Mouse (Mus musculus) neural tube, embryonic 15.5 days (tissue): Measurements from ENCODE around the gene Msl2. TPM values are rescaled to one million over a fixed set of nuclear protein-coding genes. Genes with fewer than 3 reads are reported as not detected.

Experiments
- ATAC-seq: fragments of 200-750 bp; cut with Nextera tagmentation; 2 replicates; pipeline ENCODE4 v1.8.0; 2017; ENCODE audit warnings: mild to moderate bottlenecking, moderate TSS enrichment, moderate library complexity; ENCODE audit not compliant: low FRiP score
- H3K27ac ChIP-seq: fragments of 300-500 bp; sonication (generic); replicated peaks from 2 replicates; pipeline ENCODE4 v1.5.1; 2015; ENCODE audit warnings: mild to moderate bottlenecking, inconsistent platforms
- H3K27me3 ChIP-seq: fragments of 300-500 bp; sonication (generic); replicated peaks from 2 replicates; pipeline ENCODE4 v1.6.1; 2015; ENCODE audit warnings: inconsistent platforms
- H3K36me3 ChIP-seq: fragments of 300-500 bp; sonication (generic); 2 replicates; pipeline ENCODE4 v1.6.1; 2015; ENCODE audit warnings: inconsistent platforms
- H3K4me1 ChIP-seq: fragments of 300-500 bp; sonication (generic); 2 replicates; pipeline ENCODE4 v1.6.1; 2015; ENCODE audit warnings: inconsistent platforms
- H3K4me2 ChIP-seq: fragments of 300-500 bp; sonication (generic); 2 replicates; pipeline ENCODE4 v1.6.1; 2015; ENCODE audit warnings: inconsistent platforms, mild to moderate bottlenecking, moderate library complexity
- H3K4me3 ChIP-seq: fragments of 300-500 bp; sonication (generic); replicated peaks from 2 replicates; pipeline ENCODE4 v1.5.1; 2015; ENCODE audit warnings: mild to moderate bottlenecking, inconsistent platforms
- H3K9ac ChIP-seq: fragments of 300-500 bp; sonication (generic); replicated peaks from 2 replicates; pipeline ENCODE4 v1.6.1; 2015; ENCODE audit warnings: mild to moderate bottlenecking, inconsistent platforms
- H3K9me3 ChIP-seq: fragments of 300-500 bp; sonication (generic); replicated peaks from 2 replicates; pipeline ENCODE4 v1.6.1; 2016; ENCODE audit warnings: inconsistent platforms
- WGBS: fragments of 180-500 bp; shearing (Covaris S2); methylation state at CpG from one replicate; pipeline ENCODE4 v1.1.7; 2015; ENCODE audit warnings: mixed read lengths; 5-methylcytosine and 5-hydroxymethylcytosine counted together
- polyA plus RNA-seq: library from polyadenylated mRNA; unstranded; fragments of >200 nt; fragmentation: Nextera tagmentation; extraction: Ambion mirVana; gene quantifications from 2 replicates; pipeline ENCODE4 v1.2.1, GENCODE M21; 2015

Gene Msl2
- polyA plus RNA-seq, 1 experiment from 2014 or later: 3.9 TPM

GRCm38 (mm10) chr9:101102288-101102687, 28.4 kb downstream of the Msl2 start:
- 91% methylated on average over 3 of the region's 3 CpGs for WGBS
- no peak overlapping the region for H3K27ac ChIP-seq
- H3K4me3 ChIP-seq: no peak overlapping the region
- H3K27me3 ChIP-seq: no peaks in the 10 kb centered on the region
- H3K36me3 ChIP-seq: peaks cover 23% of the 10 kb centered on the region
- no peak overlapping the region for H3K9ac ChIP-seq
- no peak for ATAC-seq
- no peaks in the 10 kb centered on the region for H3K9me3 ChIP-seq
- no peak overlapping the region for H3K4me2 ChIP-seq
- H3K4me1 ChIP-seq: no peaks in the 10 kb centered on the region

- ATAC-seq: no peak
- H3K4me2 ChIP-seq: no peak overlapping the region
- H3K9me3 ChIP-seq: no peaks in the 10 kb centered on the region
- H3K36me3 ChIP-seq: peaks cover 26% of the 10 kb centered on the region
- 0 out of 2 replicates have a peak, but pooled peaks cover 4% of the 10 kb centered on the region for H3K4me1 ChIP-seq
- 88% methylated on average over 11 of the region's 11 CpGs for WGBS
- H3K4me3 ChIP-seq: no peak overlapping the region
- H3K27ac ChIP-seq: no peak overlapping the region
- no peaks in the 10 kb centered on the region for H3K27me3 ChIP-seq
- no peak overlapping the region for H3K9ac ChIP-seq
These were observed 31.0 kb downstream of the Msl2 start for GRCm38 (mm10) chr9:101104931-101105330.

GRCm38 (mm10) chr9:101105735-101106134, 31.8 kb downstream of the Msl2 start:
- no peak overlapping the region for H3K4me2 ChIP-seq
- peaks cover 23% of the 10 kb centered on the region for H3K36me3 ChIP-seq
- H3K4me3 ChIP-seq: no peak overlapping the region
- no peak overlapping the region for H3K27ac ChIP-seq
- ATAC-seq: no peak
- no peak overlapping the region for H3K9ac ChIP-seq
- H3K4me1 ChIP-seq: 0 out of 2 replicates have a peak, but pooled peaks cover 6% of the 10 kb centered on the region
- no peaks in the 10 kb centered on the region for H3K9me3 ChIP-seq
- H3K27me3 ChIP-seq: no peaks in the 10 kb centered on the region
- WGBS: 95% methylated on average over 6 of the region's 6 CpGs

- Histone ChIP-seq H3K4me2 (no peak overlapping the region), H3K9me3 (no peaks in the 10 kb centered on the region), H3K4me3 (no peak overlapping the region), H3K9ac (no peak overlapping the region), H3K27ac (no peak overlapping the region), H3K27me3 (no peaks in the 10 kb centered on the region), H3K36me3 (peaks cover 12% of the 10 kb centered on the region; the same call in 1 of the 2 replicates), H3K4me1 (0 out of 2 replicates have a peak, but pooled peaks cover 6% of the 10 kb centered on the region)
- no peak for ATAC-seq
- WGBS: 79% methylated on average over 3 of the region's 3 CpGs
These were observed 33.5 kb downstream of the Msl2 start for GRCm38 (mm10) chr9:101107386-101107785.

- Histone ChIP-seq H3K27me3 (no peaks in the 10 kb centered on the region), H3K9ac (no peak overlapping the region), H3K9me3 (no peaks in the 10 kb centered on the region), H3K4me3 (no peak overlapping the region), H3K27ac (peak overlapping the region; percentile 14; the same call in 1 of the 2 replicates), H3K4me2 (no peak overlapping the region), H3K36me3 (peaks cover 10% of the 10 kb centered on the region; the same call in 1 of the 2 replicates), H3K4me1 (0 out of 2 replicates have a peak, but pooled peaks cover 6% of the 10 kb centered on the region)
- ATAC-seq: no peak
- WGBS: 53% methylated on average over 3 of the region's 3 CpGs
These were observed 36.1 kb downstream of the Msl2 start for GRCm38 (mm10) chr9:101110013-101110412.

- WGBS: 95% methylated on average over 4 of the region's 4 CpGs
- ATAC-seq: no peak
- Histone ChIP-seq H3K27me3 (no peaks in the 10 kb centered on the region), H3K27ac (no peak overlapping the region), H3K4me2 (no peak overlapping the region), H3K9me3 (no peaks in the 10 kb centered on the region), H3K4me3 (no peak overlapping the region), H3K4me1 (0 out of 2 replicates have a peak, but pooled peaks cover 6% of the 10 kb centered on the region), H3K36me3 (peaks cover 9% of the 10 kb centered on the region), H3K9ac (no peak overlapping the region)
These were observed 39.4 kb downstream of the Msl2 start for GRCm38 (mm10) chr9:101113317-101113716.

GRCm38 (mm10) chr9:101114182-101114884, 40.4 kb downstream of the Msl2 start:
- no peak overlapping the region for H3K4me3 ChIP-seq
- ATAC-seq: no peak
- no peak overlapping the region for H3K4me2 ChIP-seq
- 88% methylated on average over 8 of the region's 8 CpGs for WGBS
- no peaks in the 10 kb centered on the region for H3K9me3 ChIP-seq
- no peaks in the 10 kb centered on the region for H3K27me3 ChIP-seq
- H3K9ac ChIP-seq: no peak overlapping the region
- no peak overlapping the region for H3K27ac ChIP-seq
- H3K36me3 ChIP-seq: peaks cover 9% of the 10 kb centered on the region
- H3K4me1 ChIP-seq: 0 out of 2 replicates have a peak, but pooled peaks cover 6% of the 10 kb centered on the region

- peaks cover 30% of the 10 kb centered on the region for H3K36me3 ChIP-seq
- no peaks in the 10 kb centered on the region for H3K4me1 ChIP-seq
- H3K27me3 ChIP-seq: no peaks in the 10 kb centered on the region
- no peaks in the 10 kb centered on the region for H3K9me3 ChIP-seq
- no peak for ATAC-seq
- no peak overlapping the region for H3K4me2 ChIP-seq
- H3K27ac ChIP-seq: no peak overlapping the region
- no peak overlapping the region for H3K4me3 ChIP-seq
- H3K9ac ChIP-seq: no peak overlapping the region
- WGBS: 92% methylated on average over 4 of the region's 4 CpGs
These were observed 69.7 kb downstream of the Msl2 start for GRCm38 (mm10) chr9:101143635-101144034.

GRCm38 (mm10) chr9:101152872-101153271, 79.0 kb downstream of the Msl2 start:
- WGBS: 80% methylated on average over 5 of the region's 5 CpGs
- no peak for ATAC-seq
- Histone ChIP-seq H3K36me3 (peaks cover 11% of the 10 kb centered on the region), H3K9ac (no peak overlapping the region), H3K27ac (no peak overlapping the region), H3K4me1 (no peaks in the 10 kb centered on the region), H3K4me2 (no peak overlapping the region), H3K4me3 (no peak overlapping the region), H3K27me3 (no peaks in the 10 kb centered on the region), H3K9me3 (no peaks in the 10 kb centered on the region)

Other genes with a start within 250 kb of the Msl2 start
- 25.4 and 27.0 TPM in 2 replicates for gene Pccb, start 39.2 kb upstream of the Msl2 start, polyA plus RNA-seq
- gene Ppp2r3a, start 177.7 kb downstream of the Msl2 start, polyA plus RNA-seq: 18.2 and 20.5 TPM in 2 replicates